Mouse (Mus musculus) CD8-positive naive resting alpha-beta T cell, adult 57 days (primary cell): Measurements from ENCODE around the gene Hist1h2ba. TPM values are rescaled to one million over a fixed set of nuclear protein-coding genes. Genes with fewer than 3 reads are reported as not detected.

ENCODE experiments used
- total RNA-seq: library from RNA; stranded (reverse); gene quantifications from one replicate; pipeline ENCODE4 v1.2.4, GENCODE M21; 2023

The Hist1h2ba gene
- not detected for total RNA-seq

GRCm38 (mm10) chr13:23933421-23934210, at the start of gene Hist1h2ba:
Gene Hist1h2ba (minus strand): TSS chr13:23934156.

GRCm38 (mm10) chr13:23934211-23934520, 210 bp upstream of the Hist1h2ba start, which contains the start of gene Hist1h2aa:
Gene Hist1h2aa (plus strand): TSS chr13:23934462.

GRCm38 (mm10) chr13:23914376-23915167, 19.4 kb downstream of the Hist1h2ba start, which contains the start of gene Slc17a4:
Gene Slc17a4 (minus strand): TSS chr13:23915009.

Other genes starting within 250 kb of the Hist1h2ba start
- 7.9 TPM for gene Hist1h2bc, start 250.0 kb downstream of the Hist1h2ba start, total RNA-seq
- not detected for gene Hist1h1t, start 238.3 kb downstream of the Hist1h2ba start, total RNA-seq
- 147 TPM for gene Hist1h4c, start 235.7 kb downstream of the Hist1h2ba start, total RNA-seq
- gene Hfe, start 223.3 kb downstream of the Hist1h2ba start, total RNA-seq: 2.7 TPM
- 839 TPM for gene Hist1h1c, start 195.3 kb downstream of the Hist1h2ba start, total RNA-seq
- gene Hist1h3c, start 188.6 kb downstream of the Hist1h2ba start, total RNA-seq: 4.1 TPM
- 15.1 TPM for gene Hist1h2bb, start 187.4 kb downstream of the Hist1h2ba start, total RNA-seq
- gene Hist1h2ab, start 183.0 kb downstream of the Hist1h2ba start, total RNA-seq: 16.9 TPM
- gene Hist1h3b, start 181.9 kb downstream of the Hist1h2ba start, total RNA-seq: 17.1 TPM
- gene Hist1h4b, start 177.1 kb downstream of the Hist1h2ba start, total RNA-seq: 49.5 TPM
- gene Hist1h4a, start 172.9 kb downstream of the Hist1h2ba start, total RNA-seq: 122 TPM
- gene Hist1h3a, start 171.8 kb downstream of the Hist1h2ba start, total RNA-seq: 170 TPM
- gene Hist1h1a, start 170.5 kb downstream of the Hist1h2ba start, total RNA-seq: 23.5 TPM
- not detected for gene Trim38, start 164.2 kb downstream of the Hist1h2ba start, total RNA-seq
- gene Slc17a2, start 127.2 kb downstream of the Hist1h2ba start, total RNA-seq: not detected
- not detected for gene Slc17a3, start 94.7 kb downstream of the Hist1h2ba start, total RNA-seq
- gene Slc17a1, start 66.4 kb downstream of the Hist1h2ba start, total RNA-seq: not detected
- gene Slc17a4, start 19.1 kb downstream of the Hist1h2ba start, total RNA-seq: not detected
- not detected for gene Hist1h2aa, start 306 bp upstream of the Hist1h2ba start, total RNA-seq
- gene Scgn, start 57.1 kb upstream of the Hist1h2ba start, total RNA-seq: not detected